Mouse (Mus musculus): Measurements from ENCODE around the gene Rock2. TPM values are rescaled to one million over a fixed set of nuclear protein-coding genes. Genes with fewer than 3 reads are reported as not detected.

Rock2 gene
- total RNA-seq, 4 experiments from 2014 or later = 71.9 to 88.8 (median 84.0) TPM

Other genes starting within 250 kb of the Rock2 start
- 1 to 10 TPM; 6.5 to 7.8 (median 6.8) TPM for gene Ntsr2, start 241.5 kb upstream of the Rock2 start, total RNA-seq (2022)
- 1 to 10 TPM in 1 of 4 experiments, under 1 TPM in 3; 0.16 to 1.2 (median 0.64) TPM for gene Greb1, start 94.0 kb upstream of the Rock2 start, total RNA-seq (2022)
- 10 to 100 TPM; 86.4 to 90.4 (median 88.2) TPM for gene E2f6, start 83.9 kb upstream of the Rock2 start, total RNA-seq (2022)
- 1 to 10 TPM; 2.7 to 3.6 (median 3.1) TPM for gene Pqlc3, start 105.5 kb downstream of the Rock2 start, total RNA-seq (2022)
- not detected for gene 2410004P03Rik, start 116.8 kb downstream of the Rock2 start, total RNA-seq (2022)

Measured in heart, adult 8-10 months (tissue).